Mouse (Mus musculus): ENCODE measurements around the gene Leng9. TPM values are rescaled to one million over a fixed set of nuclear protein-coding genes. Genes with fewer than 3 reads are reported as not detected.

The Leng9 gene
- polyA plus RNA-seq, 1 experiment from 2014 or later: 2.3 TPM

Other genes starting within 250 kb of the Leng9 start
- gene Lilra6, start 234.9 kb downstream of the Leng9 start, polyA plus RNA-seq (2016; fragmentation: Nextera tagmentation; extraction: Ambion mirVana): not detected in 2 replicates
- gene Lair1, start 87.2 kb downstream of the Leng9 start, polyA plus RNA-seq (2016; fragmentation: Nextera tagmentation; extraction: Ambion mirVana): 0.61 and 0.85 TPM in 2 replicates
- 0.65 and 0.97 TPM in 2 replicates for gene Ttyh1, start 31.0 kb downstream of the Leng9 start, polyA plus RNA-seq (2016; fragmentation: Nextera tagmentation; extraction: Ambion mirVana)
- 77.6 and 79.2 TPM in 2 replicates for gene Leng8, start 13.3 kb downstream of the Leng9 start, polyA plus RNA-seq (2016; fragmentation: Nextera tagmentation; extraction: Ambion mirVana)
- gene Cdc42ep5, start 14.5 kb upstream of the Leng9 start, polyA plus RNA-seq (2016; fragmentation: Nextera tagmentation; extraction: Ambion mirVana): 25.2 and 30.1 TPM in 2 replicates
- 0.08 TPM in 1 of 2 replicates, not detected in the other for gene Lilra5, start 87.4 kb upstream of the Leng9 start, polyA plus RNA-seq (2016; fragmentation: Nextera tagmentation; extraction: Ambion mirVana)
- not detected in 2 replicates for gene Ncr1, start 187.3 kb upstream of the Leng9 start, polyA plus RNA-seq (2016; fragmentation: Nextera tagmentation; extraction: Ambion mirVana)
- 0.47 and 1.3 TPM in 2 replicates for gene Gp6, start 247.4 kb upstream of the Leng9 start, polyA plus RNA-seq (2016; fragmentation: Nextera tagmentation; extraction: Ambion mirVana)